Mouse (Mus musculus): ENCODE data around the gene Gm4131.

DNA sequence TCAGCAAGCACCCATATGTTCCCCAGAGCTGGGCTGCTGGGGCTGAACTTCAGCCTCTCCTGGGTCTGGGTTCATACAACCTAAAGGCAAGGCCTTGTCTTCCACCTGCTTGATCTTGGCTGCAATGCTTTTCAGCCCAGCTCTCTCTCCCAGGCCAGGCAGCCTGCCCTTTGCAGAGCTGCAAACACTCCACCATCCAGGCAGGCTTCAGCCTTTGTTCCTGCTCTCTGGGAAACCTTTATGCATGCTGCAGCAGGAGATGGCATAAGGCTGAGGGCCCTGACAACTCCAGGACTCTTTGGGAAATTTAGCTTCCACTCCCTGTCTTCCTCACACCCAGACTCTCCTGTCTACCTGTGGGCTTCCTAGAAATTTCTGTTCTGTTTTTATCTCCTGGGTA is 17.9 kb upstream of the Gm4131 start:
- no peak for TF ChIP-seq CTCF (IDR thresholded peaks at IDR 0.05; ENCODE audit: low read depth)
- no peak for TF ChIP-seq EP300 (optimal IDR thresholded peaks at IDR 0.05)

Measured in stomach, postnatal 0 days (tissue).